Mouse (Mus musculus) limb, embryonic 14.5 days (tissue): ENCODE measurements around the gene Celf5. TPM values are rescaled to one million over a fixed set of nuclear protein-coding genes. Genes with fewer than 3 reads are reported as not detected.
A peak's percentile ranks its signal among the peaks of the same experiment; 100 is the strongest.

Source experiments
- ATAC-seq: fragments of 200-750 bp; cut with Nextera tagmentation; 2 replicates; pipeline ENCODE4 v1.8.0; 2017; ENCODE audit warnings: low read depth, moderate number of reproducible peaks, moderate TSS enrichment; ENCODE audit not compliant: low FRiP score
- DNase-seq: peaks from one replicate; pipeline ENCODE4 v3.0.0-alpha.2; 2015; ENCODE audit warnings: low spot score
- H3K27ac ChIP-seq: fragments of 300-500 bp; sonication (generic); replicated peaks from 2 replicates; pipeline ENCODE4 v1.5.1; 2014; ENCODE audit warnings: low read depth, mild to moderate bottlenecking, low read length, moderate library complexity, mixed read lengths
- H3K27me3 ChIP-seq: fragments of 300-500 bp; sonication (generic); 2 replicates; pipeline ENCODE4 v1.6.1; 2014; ENCODE audit warnings: low read length, mixed read lengths; ENCODE audit not compliant: control insufficient read depth, insufficient read depth
- H3K36me3 ChIP-seq: fragments of 300-500 bp; sonication (generic); 2 replicates; pipeline ENCODE4 v1.6.1; 2014; ENCODE audit warnings: mild to moderate bottlenecking, low read length, moderate library complexity, mixed read lengths; ENCODE audit not compliant: control insufficient read depth, insufficient read depth
- H3K4me1 ChIP-seq: fragments of 300-500 bp; sonication (generic); 2 replicates; pipeline ENCODE4 v1.6.1; 2014; ENCODE audit warnings: antibody characterized with exemption, low read length, mixed read lengths; ENCODE audit not compliant: control insufficient read depth, insufficient read depth
- H3K4me2 ChIP-seq: fragments of 300-500 bp; sonication (generic); replicated peaks from 2 replicates; pipeline ENCODE4 v1.6.1; 2014; ENCODE audit warnings: low read depth, mild to moderate bottlenecking, low read length, moderate library complexity; ENCODE audit not compliant: severe bottlenecking
- H3K4me3 ChIP-seq: fragments of 300-500 bp; sonication (generic); replicated peaks from 2 replicates; pipeline ENCODE4 v1.5.1; 2014; ENCODE audit warnings: low read length
- H3K9ac ChIP-seq: fragments of 300-500 bp; sonication (generic); 2 replicates; pipeline ENCODE4 v1.6.1; 2014; ENCODE audit warnings: mild to moderate bottlenecking, low read depth, low read length, moderate library complexity; ENCODE audit not compliant: severe bottlenecking
- H3K9me3 ChIP-seq: fragments of 300-500 bp; sonication (generic); 2 replicates; pipeline ENCODE4 v1.6.1; 2016; ENCODE audit warnings: low read length; ENCODE audit not compliant: control insufficient read depth
- POLR2A ChIP-seq: fragments of 200-500 bp; IDR thresholded peaks from 2 replicates; pipeline ENCODE4 v1.8.0; 2012; ENCODE audit warnings: inconsistent platforms, mild to moderate bottlenecking, moderate library complexity, borderline replicate concordance; ENCODE audit not compliant: insufficient read depth, insufficient read length; ENCODE audit errors: extremely low read depth
- WGBS: fragments of 180-500 bp; shearing (Covaris S2); extraction: QIAGEN DNeasy Blood & Tissue Kit; methylation state at CpG from one replicate; pipeline ENCODE4 v1.1.7; 2014; 5-methylcytosine and 5-hydroxymethylcytosine counted together
- polyA plus RNA-seq, 2 experiments: library from polyadenylated mRNA; depleted of rRNA in 1 of 2; stranded (reverse) in 1 of 2; unstranded in 1 of 2; fragments of >200 nt; fragmentation: Nextera tagmentation in 1 of 2; extraction: Ambion mirVana in 1 of 2; gene quantifications; 2 replicates each; pipeline versions ENCODE4 v1.2.1 to v1.2.3; 2012 to 2014

Gene Celf5
- polyA plus RNA-seq, 2 experiments = 0.85 to 5.9 TPM

DNA sequence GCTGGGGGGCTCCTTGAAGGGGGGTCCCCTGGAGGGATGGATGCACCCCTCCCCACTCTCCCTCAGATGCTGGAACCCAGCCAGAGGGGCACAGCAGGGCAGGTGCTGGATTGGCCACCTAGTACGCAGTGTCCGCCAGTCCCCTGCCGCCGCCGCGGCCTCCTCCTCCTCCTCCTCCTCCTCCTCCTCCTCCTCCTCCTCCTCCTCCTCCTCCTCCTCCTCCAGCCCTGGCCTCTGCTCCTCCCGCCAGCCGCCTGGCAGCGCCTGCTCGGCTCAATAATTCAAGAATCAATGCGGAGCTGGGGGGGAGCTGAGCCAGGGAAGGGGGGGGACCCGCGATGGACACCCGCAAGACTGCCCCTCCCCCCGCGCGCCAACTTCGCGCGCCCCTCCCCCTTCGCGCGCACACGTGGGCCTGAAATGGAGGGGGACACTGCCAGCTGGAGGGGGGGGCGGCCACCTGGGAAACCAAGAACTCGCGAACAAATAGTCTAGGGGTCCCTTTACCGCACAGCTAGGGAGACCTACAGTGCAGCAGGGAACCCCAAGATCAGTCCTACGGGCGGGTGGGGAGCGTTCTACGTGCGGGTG is 56.3 kb downstream of the Celf5 start:
- Histone ChIP-seq H3K36me3 (0 out of 2 replicates have a peak, but pooled peaks cover 8% of the 10 kb centered on the region), H3K27me3 (0 out of 2 replicates have a peak, but pooled peaks cover 4% of the 10 kb centered on the region), H3K4me3 (peak overlapping the region; percentile 73), H3K9me3 (no peaks in the 10 kb centered on the region), H3K9ac (peak overlapping the region; percentile 77), H3K27ac (0 out of 2 replicates have a peak overlapping the region, but pooled peaks have one; percentile 29), H3K4me1 (peaks cover 31% of the 10 kb centered on the region), H3K4me2 (peak overlapping the region; percentile 71)
- no peak for DNase-seq
- no peak for TF ChIP-seq POLR2A
- 2% methylated on average over 15 of the region's 33 CpGs for WGBS
- no peak for ATAC-seq

DNA sequence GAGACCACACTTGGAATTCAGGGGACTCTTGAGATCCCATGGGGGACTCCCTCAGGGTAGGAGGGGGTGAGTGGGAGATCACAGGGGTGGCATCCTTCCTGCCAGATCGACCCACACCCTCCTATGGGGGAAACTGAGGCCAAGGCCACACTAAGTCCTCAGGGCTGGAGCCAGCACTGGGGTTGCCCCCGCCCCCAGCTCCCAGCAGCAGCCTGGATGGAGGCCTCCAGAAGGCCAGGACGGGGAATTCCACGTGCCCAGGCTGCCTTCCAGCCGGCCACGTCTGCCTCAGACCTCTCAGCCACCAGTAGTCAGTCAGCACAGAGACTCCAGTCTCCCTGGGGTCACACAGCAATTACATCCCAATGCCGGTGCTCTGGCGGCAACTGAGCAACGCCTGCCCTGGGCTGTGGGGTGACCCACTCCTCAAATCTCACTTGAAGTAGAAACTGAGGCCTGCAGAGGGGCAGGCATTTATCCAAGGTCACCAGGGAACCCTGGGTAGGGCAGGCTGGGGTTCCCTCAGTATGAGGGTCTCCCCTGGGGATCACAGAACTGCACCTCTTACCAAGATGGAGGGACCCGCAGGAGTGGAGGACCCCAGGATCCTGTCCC is 57.2 kb downstream of the Celf5 start:
- ATAC-seq (no peak), DNase-seq (no peak)
- WGBS = 25% methylated on average over 10 of the region's 10 CpGs
- H3K4me1 ChIP-seq = peaks cover 28% of the 10 kb centered on the region
- H3K4me2 ChIP-seq = peak overlapping the region; percentile 71
- peak overlapping the region; percentile 26; the same call in 1 of the 2 replicates for H3K27ac ChIP-seq
- peaks cover 15% of the 10 kb centered on the region for H3K36me3 ChIP-seq
- 0 out of 2 replicates have a peak, but pooled peaks cover 4% of the 10 kb centered on the region for H3K27me3 ChIP-seq
- no peaks in the 10 kb centered on the region for H3K9me3 ChIP-seq
- peak overlapping the region; percentile 77 for H3K9ac ChIP-seq
- TF ChIP-seq POLR2A = no peak
- peak overlapping the region; percentile 73 for H3K4me3 ChIP-seq

- H3K9me3 ChIP-seq = no peaks in the 10 kb centered on the region
- peak overlapping the region; percentile 71 for H3K4me2 ChIP-seq
- H3K27ac ChIP-seq = peak overlapping the region; percentile 50
- peaks cover 25% of the 10 kb centered on the region for H3K4me1 ChIP-seq
- ATAC-seq (no peak), DNase-seq (no peak)
- peak overlapping the region; percentile 73 for H3K4me3 ChIP-seq
- 0 out of 2 replicates have a peak, but pooled peaks cover 4% of the 10 kb centered on the region for H3K27me3 ChIP-seq
- whole genome bisulfite sequencing = 7% methylated on average over 23 of the region's 25 CpGs
- H3K36me3 ChIP-seq = peaks cover 24% of the 10 kb centered on the region
- TF ChIP-seq POLR2A = no peak
- H3K9ac ChIP-seq = peak overlapping the region; percentile 77
Measured at GRCm38 (mm10) chr10:81424246-81425051, 58.1 kb downstream of the Celf5 start.

- ATAC-seq (no peak), DNase-seq (no peak)
- H3K36me3 ChIP-seq = peaks cover 32% of the 10 kb centered on the region
- 73% methylated on average over 4 of the region's 4 CpGs for WGBS
- H3K9me3 ChIP-seq = no peaks in the 10 kb centered on the region
- 0 out of 2 replicates have a peak overlapping the region, but pooled peaks have one; percentile 50 for H3K27ac ChIP-seq
- H3K9ac ChIP-seq = peak overlapping the region; percentile 41; the same call in 1 of the 2 replicates
- no peak for TF ChIP-seq POLR2A
- H3K27me3 ChIP-seq = 0 out of 2 replicates have a peak, but pooled peaks cover 4% of the 10 kb centered on the region
- peaks cover 24% of the 10 kb centered on the region for H3K4me1 ChIP-seq
- H3K4me2 ChIP-seq = peak overlapping the region; percentile 71
- H3K4me3 ChIP-seq = peak overlapping the region; percentile 73; the same call in 1 of the 2 replicates
Measured at GRCm38 (mm10) chr10:81423476-81424245, 58.8 kb downstream of the Celf5 start.
